Mouse (Mus musculus): Measurements from ENCODE around the gene Idi2. TPM values are rescaled to one million over a fixed set of nuclear protein-coding genes. Genes with fewer than 3 reads are reported as not detected.
"Not testable (repeated sequence)": the region's sequence is repeated elsewhere in the genome, so short reads cannot be mapped to it uniquely, and the experiment has no call there.

Gene Idi2
- polyA plus RNA-seq, 1 experiment from 2014 or later = not detected

DNA sequence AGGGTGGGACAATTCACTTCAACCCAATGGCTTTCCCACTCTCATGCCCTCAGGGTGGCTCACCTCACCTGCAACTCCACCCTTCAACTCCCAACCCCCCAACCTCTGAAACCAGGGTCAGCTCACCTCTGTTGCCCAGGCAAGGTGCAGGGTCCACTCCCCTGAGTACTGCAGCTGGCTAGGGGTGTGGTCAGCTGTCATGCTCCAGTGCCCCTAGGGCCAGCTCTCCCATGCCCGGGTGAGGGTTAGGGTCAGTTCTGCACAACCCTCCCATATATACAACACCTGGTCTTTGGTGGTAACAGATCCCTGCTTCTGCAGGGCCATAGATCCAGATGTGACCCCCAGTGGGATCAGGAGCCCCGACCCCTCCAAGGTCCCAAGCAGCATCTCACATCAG is 2.5 kb downstream of the Idi2 start:
- H3K4me3 ChIP-seq (ENCODE audit: low read depth, low read length); H3K27me3 ChIP-seq (ENCODE audit: control insufficient read depth, insufficient read depth, low read length); DNase-seq (ENCODE audit: low spot score); H3K27ac ChIP-seq (ENCODE audit: low read depth, low read length); H3K4me2 ChIP-seq (ENCODE audit: low read depth, low read length, severe bottlenecking); H3K9ac ChIP-seq (ENCODE audit: low read length); H3K4me1 ChIP-seq (replicated peaks; ENCODE audit: control insufficient read depth, insufficient read depth, low read length); H3K36me3 ChIP-seq (ENCODE audit: control insufficient read depth, insufficient read depth, low read length); ATAC-seq (replicated peaks; ENCODE audit: low FRiP score); H3K9me3 ChIP-seq (ENCODE audit: control insufficient read depth, low read length): not testable (repeated sequence)
- 88% methylated on average over 1 of the region's 2 CpGs for WGBS

DNA sequence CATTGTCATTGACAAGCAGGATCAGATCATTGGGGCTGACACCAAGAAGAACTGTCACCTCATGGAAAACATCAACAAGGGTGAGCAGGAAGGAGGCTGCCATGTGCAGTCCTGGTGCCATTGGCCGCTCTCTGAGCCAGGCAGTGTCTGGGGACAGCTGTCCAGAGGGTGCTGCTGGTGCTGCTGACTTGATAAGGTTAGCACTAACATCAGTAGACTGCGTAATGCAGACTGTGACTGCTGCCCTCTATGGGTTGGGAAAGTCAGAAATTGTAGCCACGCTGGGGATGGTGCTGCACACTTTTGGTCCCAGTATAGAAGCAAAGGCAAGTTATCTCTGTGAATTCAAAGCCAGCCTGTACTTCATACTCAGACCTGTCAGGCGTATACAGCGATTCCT is 4.2 kb downstream of the Idi2 start:
- DNase-seq (ENCODE audit: low spot score); ATAC-seq (replicated peaks; ENCODE audit: low FRiP score); H3K9me3 ChIP-seq (ENCODE audit: control insufficient read depth, low read length); H3K4me2 ChIP-seq (ENCODE audit: low read depth, low read length, severe bottlenecking); H3K4me1 ChIP-seq (replicated peaks; ENCODE audit: control insufficient read depth, insufficient read depth, low read length); H3K27ac ChIP-seq (ENCODE audit: low read depth, low read length); H3K27me3 ChIP-seq (ENCODE audit: control insufficient read depth, insufficient read depth, low read length); H3K4me3 ChIP-seq (ENCODE audit: low read depth, low read length); H3K9ac ChIP-seq (ENCODE audit: low read length); H3K36me3 ChIP-seq (ENCODE audit: control insufficient read depth, insufficient read depth, low read length): not testable (repeated sequence)
- WGBS = no CpG with 5 or more reads among the region's 5 CpGs

DNA sequence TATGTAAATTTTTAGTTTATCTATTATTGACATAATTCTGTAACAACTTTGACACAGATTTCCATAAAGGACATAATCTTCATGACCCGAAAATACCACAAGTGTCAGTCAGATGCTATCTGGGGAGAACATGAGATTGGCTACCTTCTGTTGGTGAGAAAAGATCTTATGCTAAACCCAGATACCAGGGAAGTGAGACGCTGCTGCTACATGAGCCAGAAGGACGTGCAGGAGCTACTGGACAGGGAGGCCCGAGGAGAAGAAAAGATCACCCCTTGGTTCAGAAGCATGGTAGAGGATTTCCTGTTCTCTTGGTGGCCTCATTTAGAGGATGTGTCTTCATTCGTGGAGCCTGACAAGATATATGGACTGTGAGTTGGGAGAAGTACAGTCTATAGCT is 6.4 kb downstream of the Idi2 start:
- H3K4me1 ChIP-seq (replicated peaks; ENCODE audit: control insufficient read depth, insufficient read depth, low read length); H3K27ac ChIP-seq (ENCODE audit: low read depth, low read length): not testable (repeated sequence)

DNA sequence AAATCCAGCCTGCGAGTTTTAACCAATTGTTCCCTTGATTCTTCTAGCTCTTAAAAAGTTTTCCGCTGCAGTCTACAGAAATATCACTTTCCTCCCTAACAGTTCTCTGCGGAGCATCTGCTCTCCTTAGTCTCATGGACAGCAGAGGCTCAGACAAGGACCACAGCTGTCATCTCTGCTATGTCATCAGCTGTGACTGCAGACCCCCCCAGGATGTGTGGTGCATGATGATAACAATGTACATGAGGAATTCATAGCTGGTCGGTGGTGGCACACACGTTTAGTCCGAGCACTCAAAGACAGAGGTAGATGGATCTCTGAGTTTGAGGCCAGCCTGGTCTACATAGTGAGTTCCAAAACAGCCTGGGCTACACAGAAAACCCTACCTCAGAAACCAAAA is 6.9 kb downstream of the Idi2 start:
- not testable (repeated sequence) for H3K4me1 ChIP-seq (replicated peaks; ENCODE audit: control insufficient read depth, insufficient read depth, low read length); H3K27me3 ChIP-seq (ENCODE audit: control insufficient read depth, insufficient read depth, low read length); H3K9me3 ChIP-seq (ENCODE audit: control insufficient read depth, low read length); H3K36me3 ChIP-seq (ENCODE audit: control insufficient read depth, insufficient read depth, low read length); DNase-seq (ENCODE audit: low spot score); H3K9ac ChIP-seq (ENCODE audit: low read length); H3K4me2 ChIP-seq (ENCODE audit: low read depth, low read length, severe bottlenecking); H3K4me3 ChIP-seq (ENCODE audit: low read depth, low read length); H3K27ac ChIP-seq (ENCODE audit: low read depth, low read length); ATAC-seq (replicated peaks; ENCODE audit: low FRiP score)
- 85% methylated on average over 5 of the region's 6 CpGs for WGBS

More for the DNA sequence above, 6.4 kb downstream of the Idi2 start:
- H3K4me3 ChIP-seq (ENCODE audit: low read depth, low read length); ATAC-seq (replicated peaks; ENCODE audit: low FRiP score); H3K36me3 ChIP-seq (ENCODE audit: control insufficient read depth, insufficient read depth, low read length); H3K9me3 ChIP-seq (ENCODE audit: control insufficient read depth, low read length); H3K4me2 ChIP-seq (ENCODE audit: low read depth, low read length, severe bottlenecking); DNase-seq (ENCODE audit: low spot score); H3K27me3 ChIP-seq (ENCODE audit: control insufficient read depth, insufficient read depth, low read length); H3K9ac ChIP-seq (ENCODE audit: low read length): not testable (repeated sequence)
- WGBS = no CpG with 5 or more reads among the region's 5 CpGs

DNA sequence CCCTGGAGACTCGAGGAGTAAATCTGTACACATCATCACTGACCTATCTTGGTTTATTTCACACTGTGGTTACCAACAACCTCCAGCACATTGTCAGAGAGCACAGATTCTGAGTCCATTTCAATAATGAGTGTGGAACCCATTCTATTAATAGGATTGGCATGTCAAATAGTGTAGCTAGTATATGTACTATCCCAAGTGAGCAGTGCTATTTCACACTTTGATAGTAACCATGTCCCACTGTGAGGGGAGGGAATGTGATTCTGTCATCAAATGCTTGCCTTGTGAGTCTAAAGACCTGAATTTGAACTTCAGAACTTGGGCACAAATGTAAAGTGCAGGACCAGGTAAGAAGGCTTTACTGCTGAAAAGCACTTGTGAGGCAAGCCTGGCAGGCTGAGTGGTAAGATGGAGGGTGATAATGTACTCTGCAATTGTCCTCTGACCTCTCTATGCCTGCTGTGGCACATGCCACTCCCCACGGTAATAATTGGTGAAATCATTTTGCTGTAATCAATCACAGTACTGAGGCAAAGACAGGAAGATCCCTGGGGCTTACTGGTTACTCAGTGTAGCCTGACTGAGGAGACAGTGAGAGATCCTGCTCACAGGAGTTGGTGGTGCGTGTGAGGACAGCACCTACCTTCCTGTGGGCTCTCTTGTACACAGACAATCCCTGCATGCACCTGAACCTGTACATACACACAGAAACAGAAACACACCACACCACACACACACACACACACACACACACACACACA is 8.6 kb downstream of the Idi2 start:
- H3K9ac ChIP-seq (ENCODE audit: low read length); H3K4me3 ChIP-seq (ENCODE audit: low read depth, low read length); H3K27me3 ChIP-seq (ENCODE audit: control insufficient read depth, insufficient read depth, low read length); H3K36me3 ChIP-seq (ENCODE audit: control insufficient read depth, insufficient read depth, low read length); H3K4me1 ChIP-seq (replicated peaks; ENCODE audit: control insufficient read depth, insufficient read depth, low read length); H3K27ac ChIP-seq (ENCODE audit: low read depth, low read length); DNase-seq (ENCODE audit: low spot score); H3K4me2 ChIP-seq (ENCODE audit: low read depth, low read length, severe bottlenecking); ATAC-seq (replicated peaks; ENCODE audit: low FRiP score); H3K9me3 ChIP-seq (ENCODE audit: control insufficient read depth, low read length): not testable (repeated sequence)
- 71% methylated on average over 3 of the region's 3 CpGs for WGBS

DNA sequence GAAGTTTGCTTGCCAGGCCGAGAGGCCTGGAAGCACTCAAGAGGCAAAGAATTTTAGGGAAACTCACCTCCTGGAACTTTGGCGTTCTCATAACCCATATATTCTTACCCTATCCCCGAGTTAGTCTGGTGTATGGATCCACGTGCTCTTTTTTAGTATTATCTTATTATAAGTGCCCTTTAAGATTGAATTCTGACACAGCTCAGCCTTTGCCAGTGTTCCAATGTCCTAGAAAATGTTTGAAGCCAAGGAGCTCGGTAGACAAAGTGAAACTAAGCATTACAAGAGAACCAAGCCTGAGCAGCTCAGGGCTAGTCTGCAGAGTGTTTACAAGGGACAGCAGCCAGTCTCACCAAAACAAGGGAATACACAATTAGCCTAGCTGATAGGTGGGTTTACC is 9.6 kb downstream of the Idi2 start:
- DNase-seq (ENCODE audit: low spot score); H3K9ac ChIP-seq (ENCODE audit: low read length); H3K4me2 ChIP-seq (ENCODE audit: low read depth, low read length, severe bottlenecking); H3K4me1 ChIP-seq (replicated peaks; ENCODE audit: control insufficient read depth, insufficient read depth, low read length); H3K27ac ChIP-seq (ENCODE audit: low read depth, low read length); H3K4me3 ChIP-seq (ENCODE audit: low read depth, low read length); H3K9me3 ChIP-seq (ENCODE audit: control insufficient read depth, low read length); H3K36me3 ChIP-seq (ENCODE audit: control insufficient read depth, insufficient read depth, low read length); H3K27me3 ChIP-seq (ENCODE audit: control insufficient read depth, insufficient read depth, low read length); ATAC-seq (replicated peaks; ENCODE audit: low FRiP score): not testable (repeated sequence)
- WGBS = 37% methylated on average over 5 of the region's 5 CpGs

DNA sequence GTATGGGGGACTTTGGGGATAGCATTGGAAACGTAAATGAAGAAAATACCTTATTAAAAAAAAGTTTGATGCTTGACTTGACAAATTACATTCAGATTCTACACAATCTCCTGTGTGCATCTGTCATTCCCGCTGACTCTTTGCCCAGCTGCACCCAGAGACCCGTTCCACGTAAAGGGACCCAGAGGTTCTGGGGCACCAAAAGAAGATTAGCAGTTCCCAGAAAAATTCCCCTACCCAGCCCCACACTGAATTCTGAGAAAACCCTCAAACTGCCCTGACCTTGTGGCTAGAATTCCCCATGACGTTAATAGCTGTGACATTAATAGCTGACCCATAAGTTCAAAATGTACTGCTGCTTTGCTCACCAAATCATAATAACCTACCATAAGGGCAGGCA is 12.6 kb downstream of the Idi2 start:
- no peak for DNase-seq (ENCODE audit: low spot score)
- Histone ChIP-seq H3K36me3 (ENCODE audit: control insufficient read depth, insufficient read depth, low read length) (no peaks in the 10 kb centered on the region; the same call in 1 of the 2 replicates), H3K9me3 (ENCODE audit: control insufficient read depth, low read length) (no peaks in the 10 kb centered on the region), H3K4me3 (ENCODE audit: low read depth, low read length) (no peak overlapping the region), H3K27ac (ENCODE audit: low read depth, low read length) (no peak overlapping the region), H3K9ac (ENCODE audit: low read length) (no peak overlapping the region), H3K4me1 (replicated peaks; ENCODE audit: control insufficient read depth, insufficient read depth, low read length) (no peaks in the 10 kb centered on the region), H3K4me2 (ENCODE audit: low read depth, low read length, severe bottlenecking) (no peak overlapping the region), H3K27me3 (ENCODE audit: control insufficient read depth, insufficient read depth, low read length) (no peaks in the 10 kb centered on the region)
- no peak for ATAC-seq (replicated peaks; ENCODE audit: low FRiP score)
- 93% methylated on average over 5 of the region's 5 CpGs for WGBS

DNA sequence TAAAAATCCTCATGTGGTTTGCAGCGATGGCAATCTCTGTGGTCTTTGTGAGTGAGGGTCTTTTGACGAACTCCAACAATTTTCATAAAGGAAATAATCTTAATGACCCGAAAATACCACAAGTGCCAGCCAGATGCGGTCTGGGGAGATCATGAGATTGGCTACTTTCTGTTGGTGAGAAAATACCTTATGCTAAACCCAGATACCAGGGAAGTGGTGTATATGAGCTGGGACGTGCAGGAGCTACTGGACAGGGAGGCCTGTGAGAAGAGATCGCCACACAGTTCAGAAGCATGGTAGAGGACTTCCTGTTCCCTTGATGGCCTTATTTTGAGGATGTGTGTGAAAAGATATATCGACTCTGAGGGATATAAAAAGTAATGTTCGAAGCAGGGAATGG is 15.1 kb downstream of the Idi2 start:
- Histone ChIP-seq H3K36me3 (ENCODE audit: control insufficient read depth, insufficient read depth, low read length) (peaks cover 4% of the 10 kb centered on the region; the same call in 1 of the 2 replicates), H3K9me3 (ENCODE audit: control insufficient read depth, low read length) (no peaks in the 10 kb centered on the region)

DNA sequence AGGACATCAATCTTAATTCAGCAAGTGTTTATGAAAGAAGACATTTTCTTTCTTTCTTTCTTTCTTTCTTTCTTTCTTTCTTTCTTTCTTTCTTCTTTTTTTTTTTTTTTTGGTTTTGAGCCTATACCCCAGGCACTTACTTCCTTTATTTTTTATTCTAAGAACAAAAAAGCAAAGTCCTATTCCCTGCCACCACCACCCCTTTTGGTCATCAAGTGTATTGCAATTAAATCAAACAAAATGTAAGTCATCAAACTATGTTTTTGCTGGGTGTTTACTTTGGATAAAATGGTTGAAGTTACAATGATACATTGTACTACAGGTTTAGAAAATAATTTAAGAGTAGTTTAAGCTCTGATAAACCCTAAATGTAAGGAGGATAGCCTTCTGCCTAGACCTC is 19.7 kb downstream of the Idi2 start:
- no peaks in the 10 kb centered on the region for H3K27me3 ChIP-seq (ENCODE audit: control insufficient read depth, insufficient read depth, low read length)
- H3K9ac ChIP-seq (ENCODE audit: low read length) = no peak overlapping the region
- DNase-seq (ENCODE audit: low spot score) (no peak), ATAC-seq (replicated peaks; ENCODE audit: low FRiP score) (no peak)
- H3K4me3 ChIP-seq (ENCODE audit: low read depth, low read length) = no peak overlapping the region
- no peak overlapping the region for H3K27ac ChIP-seq (ENCODE audit: low read depth, low read length)
- no peak overlapping the region for H3K4me2 ChIP-seq (ENCODE audit: low read depth, low read length, severe bottlenecking)
- no peaks in the 10 kb centered on the region for H3K9me3 ChIP-seq (ENCODE audit: control insufficient read depth, low read length)
- peaks cover 24% of the 10 kb centered on the region for H3K36me3 ChIP-seq (ENCODE audit: control insufficient read depth, insufficient read depth, low read length)
- H3K4me1 ChIP-seq (replicated peaks; ENCODE audit: control insufficient read depth, insufficient read depth, low read length) = no peaks in the 10 kb centered on the region

More for the DNA sequence above, 15.1 kb downstream of the Idi2 start:
- H3K4me3 ChIP-seq (ENCODE audit: low read depth, low read length) = no peak overlapping the region
- no peaks in the 10 kb centered on the region for H3K4me1 ChIP-seq (replicated peaks; ENCODE audit: control insufficient read depth, insufficient read depth, low read length)
- ATAC-seq (replicated peaks; ENCODE audit: low FRiP score) (no peak), DNase-seq (ENCODE audit: low spot score) (no peak)
- H3K27me3 ChIP-seq (ENCODE audit: control insufficient read depth, insufficient read depth, low read length) = no peaks in the 10 kb centered on the region
- H3K4me2 ChIP-seq (ENCODE audit: low read depth, low read length, severe bottlenecking) = no peak overlapping the region
- no peak overlapping the region for H3K27ac ChIP-seq (ENCODE audit: low read depth, low read length)
- WGBS = 99% methylated on average over 8 of the region's 8 CpGs
- no peak overlapping the region for H3K9ac ChIP-seq (ENCODE audit: low read length)
